Comparison of ENCODE assay signal across 9 mouse cellular contexts in the genomic region with DNA sequence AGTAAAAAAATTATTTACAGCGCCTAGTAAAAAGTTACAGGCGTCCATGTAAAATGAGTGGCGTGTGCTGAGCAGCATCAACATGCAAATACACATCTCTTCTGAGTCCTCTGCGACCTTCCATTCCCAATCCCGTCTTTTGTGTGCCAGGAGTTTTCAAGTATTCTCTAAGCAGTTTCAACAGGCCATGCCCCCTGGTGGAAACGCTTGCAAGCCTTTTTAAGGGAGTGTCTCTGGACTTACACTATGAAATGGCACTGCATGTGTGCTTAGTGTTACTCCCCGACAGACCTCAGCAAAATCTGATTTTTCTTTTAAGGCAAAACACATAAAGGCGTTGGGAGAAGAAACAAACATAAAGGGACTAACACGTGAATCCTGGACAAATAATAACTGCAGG. TPM values are rescaled to one million over a fixed set of nuclear protein-coding genes. Genes with fewer than 3 reads are reported as not detected.
A peak's percentile ranks its signal among the peaks of the same experiment; 100 is the strongest.
DNase-seq lines count a peak whose midpoint lies in the region; ATAC-seq and TF ChIP-seq lines count a peak whose summit lies in the region.
"Had no signal": no experiment of that assay in that cellular context is flagged by ENCODE, and none has a peak within 500 bp of the region (broad histone marks: within the 10 kb centered on the region; RNA-seq: fewer than 3 reads in every experiment).

No protein-coding gene starts in this region.

- no peak overlapping the region for H3K9ac ChIP-seq in forebrain, embryonic 14.5 days (ENCODE audit: low read length)
- H3K9ac ChIP-seq in forebrain, embryonic 11.5 days (ENCODE audit: low read length), result no peak overlapping the region
- H3K9ac ChIP-seq in liver, postnatal 0 days (replicated peaks), result no peak overlapping the region
- H3K9ac ChIP-seq in liver, embryonic 11.5 days (ENCODE audit: low read depth, low read length), result no peak overlapping the region

- 43% methylated on average over 9 of the region's 9 CpGs for WGBS in forebrain, embryonic 14.5 days
- WGBS in forebrain, embryonic 11.5 days, result 58% methylated on average over 9 of the region's 9 CpGs
- WGBS in liver, postnatal 0 days (ENCODE audit: insufficient replicate concordance), result 82% methylated on average over 9 of the region's 9 CpGs
- 80% methylated on average over 9 of the region's 9 CpGs for WGBS in liver, embryonic 11.5 days

- H3K27me3 ChIP-seq in forebrain, embryonic 14.5 days (replicated peaks; ENCODE audit: control insufficient read depth, insufficient read depth, low read length), result no peaks in the 10 kb centered on the region
- no peaks in the 10 kb centered on the region for H3K27me3 ChIP-seq in forebrain, embryonic 11.5 days (ENCODE audit: control insufficient read depth, insufficient read depth, low read length)
- no peaks in the 10 kb centered on the region for H3K27me3 ChIP-seq in liver, postnatal 0 days (ENCODE audit: insufficient read depth, low read length)
- H3K27me3 ChIP-seq in liver, embryonic 11.5 days (replicated peaks; ENCODE audit: control insufficient read depth, insufficient read depth, low read length), result no peaks in the 10 kb centered on the region

- no peak overlapping the region for H3K4me2 ChIP-seq in forebrain, embryonic 14.5 days (ENCODE audit: low read length)
- H3K4me2 ChIP-seq in forebrain, embryonic 11.5 days (ENCODE audit: low read depth, low read length, severe bottlenecking), result no peak overlapping the region
- no peak overlapping the region for H3K4me2 ChIP-seq in liver, postnatal 0 days (ENCODE audit: low read depth, low read length)
- no peak overlapping the region for H3K4me2 ChIP-seq in liver, embryonic 11.5 days

- no peaks in the 10 kb centered on the region for H3K36me3 ChIP-seq in forebrain, embryonic 14.5 days (ENCODE audit: control insufficient read depth, insufficient read depth, low read length)
- H3K36me3 ChIP-seq in forebrain, embryonic 11.5 days (ENCODE audit: control insufficient read depth, insufficient read depth, low read length), result no peaks in the 10 kb centered on the region
- H3K36me3 ChIP-seq in liver, postnatal 0 days (replicated peaks; ENCODE audit: insufficient read depth, low read length), result 0 out of 2 replicates have a peak, but pooled peaks cover 3% of the 10 kb centered on the region
- H3K36me3 ChIP-seq in liver, embryonic 11.5 days (ENCODE audit: control insufficient read depth, insufficient read depth, low read length), result 0 out of 2 replicates have a peak, but pooled peaks cover 2% of the 10 kb centered on the region

- ATAC-seq in forebrain, embryonic 14.5 days, result no peak
- no peak; the same call in 1 of the 2 replicates for ATAC-seq in forebrain, embryonic 11.5 days (replicated peaks; ENCODE audit: low FRiP score)
- no peak for ATAC-seq in liver, postnatal 0 days
- ATAC-seq in liver, embryonic 11.5 days (replicated peaks; ENCODE audit: low FRiP score), result no peak

- peak; percentile 67 for DNase-seq in forebrain, embryonic 14.5 days (ENCODE audit: low spot score)
- DNase-seq in forebrain, embryonic 11.5 days (ENCODE audit: low spot score), result no peak
- DNase-seq in liver, postnatal 0 days, result no peak
- DNase-seq in liver, embryonic 11.5 days (ENCODE audit: low spot score), result no peak
- DNase-seq in R1 (ENCODE audit: low read depth, low spot score), result peak; percentile 80
- DNase-seq in lung, postnatal 14 days, result peak; percentile 37
- no peak for DNase-seq in spleen, adult 18-20 months
- no peak for DNase-seq in right cerebral cortex, postnatal 4 days

- no peaks in the 10 kb centered on the region for H3K9me3 ChIP-seq in forebrain, embryonic 14.5 days (replicated peaks; ENCODE audit: control insufficient read depth, low read length)
- no peaks in the 10 kb centered on the region for H3K9me3 ChIP-seq in forebrain, embryonic 11.5 days (ENCODE audit: control insufficient read depth, low read length)
- H3K9me3 ChIP-seq in liver, postnatal 0 days (ENCODE audit: low read length), result no peaks in the 10 kb centered on the region
- no peaks in the 10 kb centered on the region for H3K9me3 ChIP-seq in liver, embryonic 11.5 days (ENCODE audit: control insufficient read depth, low read length)

- no peak for TF ChIP-seq EP300 in liver, postnatal 0 days (IDR thresholded peaks at IDR 0.05; ENCODE audit: low read depth)

- peaks cover 13% of the 10 kb centered on the region for H3K4me1 ChIP-seq in forebrain, embryonic 14.5 days (ENCODE audit: control insufficient read depth, insufficient read depth, low read length)
- peaks cover 13% of the 10 kb centered on the region; the same call in 1 of the 2 replicates for H3K4me1 ChIP-seq in forebrain, embryonic 11.5 days (replicated peaks; ENCODE audit: control insufficient read depth, insufficient read depth, low read length)
- H3K4me1 ChIP-seq in liver, postnatal 0 days (ENCODE audit: insufficient read depth), result peaks cover 7% of the 10 kb centered on the region
- H3K4me1 ChIP-seq in liver, embryonic 11.5 days (replicated peaks; ENCODE audit: control insufficient read depth, insufficient read depth, low read length), result peaks cover 7% of the 10 kb centered on the region; the same call in 1 of the 2 replicates

- no peak overlapping the region for H3K4me3 ChIP-seq in forebrain, embryonic 14.5 days (ENCODE audit: low read depth, low read length)
- no peak overlapping the region for H3K4me3 ChIP-seq in forebrain, embryonic 11.5 days (ENCODE audit: low read depth, low read length)
- no peak overlapping the region for H3K4me3 ChIP-seq in liver, postnatal 0 days (ENCODE audit: low read depth, low read length)
- no peak overlapping the region for H3K4me3 ChIP-seq in liver, embryonic 11.5 days (ENCODE audit: low read depth, low read length)
- H3K4me3 ChIP-seq: erythroblast, embryonic 14.5 days had no signal

- no peak overlapping the region for H3K27ac ChIP-seq in forebrain, embryonic 14.5 days (ENCODE audit: low read depth, low read length)
- H3K27ac ChIP-seq in forebrain, embryonic 11.5 days (ENCODE audit: low read depth, low read length), result no peak overlapping the region
- no peak overlapping the region for H3K27ac ChIP-seq in liver, postnatal 0 days (ENCODE audit: low read depth)
- no peak overlapping the region for H3K27ac ChIP-seq in liver, embryonic 11.5 days (ENCODE audit: low read depth, low read length)

- 0 out of 2 replicates have a peak, but pooled peaks have one; percentile 11 for TF ChIP-seq CTCF in liver, postnatal 0 days (IDR thresholded peaks at IDR 0.05; ENCODE audit: low read depth)

RNA-seq across cellular contexts. Expression of a gene that starts 50.8 kb away (rescaled TPM):
- 28.6 and 31.7 TPM in 2 replicates for polyA plus RNA-seq in forebrain, embryonic 14.5 days (2014; fragmentation: Nextera tagmentation; extraction: Ambion mirVana)
- polyA plus RNA-seq in forebrain, embryonic 11.5 days (2014; fragmentation: Nextera tagmentation; extraction: Ambion mirVana), result 50.5 and 51.4 TPM in 2 replicates
- 15.1 and 17.1 TPM in 2 replicates for polyA plus RNA-seq in liver, postnatal 0 days (2015; fragmentation: Nextera tagmentation; extraction: Ambion mirVana)
- 42.2 and 45.9 TPM in 2 replicates for polyA plus RNA-seq in liver, embryonic 11.5 days (2014; fragmentation: Nextera tagmentation; extraction: Ambion mirVana)

Comparison
In these comparisons a context has a peak if more than half of its experiments do, and no peak if none do; other contexts are left out.
1. DNase-seq: peak in forebrain, embryonic 14.5 days (single experiment), R1 (single experiment) and lung, postnatal 14 days (single experiment); none in forebrain, embryonic 11.5 days (single experiment), liver, postnatal 0 days (single experiment), liver, embryonic 11.5 days (single experiment), spleen, adult 18-20 months (0 of 2) and right cerebral cortex, postnatal 4 days (single experiment).